Mouse (Mus musculus): ENCODE results near the gene Gmppb.
A peak's percentile ranks its signal among the peaks of the same experiment; 100 is the strongest.
"Not testable (repeated sequence)": the region's sequence is repeated elsewhere in the genome, so short reads cannot be mapped to it uniquely, and the experiment has no call there.

Gmppb gene

GRCm38 (mm10) chr9:108049016-108049455 lies at the start of gene Gmppb:
TSS of gene Gmppb (plus strand) at chr9:108049242.
- DNase-seq (ENCODE audit: low spot score), result peak; percentile 98

GRCm38 (mm10) chr9:108001922-108002770 lies 46.9 kb upstream of the Gmppb start, which contains the start of gene Ip6k1:
TSS of gene Ip6k1 (plus strand) at chr9:108002501.
- DNase-seq (ENCODE audit: low spot score), result peak; percentile 100

DNA sequence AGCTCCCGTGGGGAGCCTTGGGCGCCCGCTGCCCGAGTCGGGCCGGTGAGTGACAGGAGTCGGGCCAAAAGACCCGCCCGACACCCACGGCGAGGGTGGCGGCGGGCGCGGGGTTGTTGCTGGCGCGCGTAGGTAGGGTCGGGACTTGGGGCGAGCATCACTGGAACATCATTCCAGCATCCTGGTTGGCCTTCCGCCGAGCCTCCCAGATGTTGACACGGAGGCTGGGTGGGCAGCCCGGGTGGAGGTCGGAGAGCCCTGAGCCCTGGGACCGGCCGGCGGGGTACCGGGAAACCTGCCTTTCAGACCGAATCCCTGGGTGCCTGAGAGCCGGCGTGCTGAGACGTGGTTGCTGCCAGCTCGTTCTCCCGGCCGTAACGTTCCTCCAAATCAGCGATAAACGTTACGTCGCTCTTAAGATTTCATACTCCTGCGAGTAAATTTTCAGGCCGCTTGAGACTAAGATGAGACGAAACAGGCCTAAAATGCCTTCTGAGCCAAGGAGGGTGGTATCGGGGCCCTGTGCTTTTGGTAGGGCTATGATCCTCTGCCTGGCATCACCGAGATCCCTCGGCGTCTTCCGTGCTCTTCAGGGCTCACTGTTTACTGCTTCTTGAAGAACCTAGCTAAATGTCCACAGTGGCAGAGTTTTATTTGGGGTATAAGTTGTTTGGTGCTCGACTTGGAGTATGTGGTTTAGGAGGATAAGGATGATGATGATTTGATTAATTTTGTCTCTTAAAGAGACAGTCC lies 46.1 kb upstream of the Gmppb start:
- peak; percentile 17 for DNase-seq (ENCODE audit: low spot score)

DNA sequence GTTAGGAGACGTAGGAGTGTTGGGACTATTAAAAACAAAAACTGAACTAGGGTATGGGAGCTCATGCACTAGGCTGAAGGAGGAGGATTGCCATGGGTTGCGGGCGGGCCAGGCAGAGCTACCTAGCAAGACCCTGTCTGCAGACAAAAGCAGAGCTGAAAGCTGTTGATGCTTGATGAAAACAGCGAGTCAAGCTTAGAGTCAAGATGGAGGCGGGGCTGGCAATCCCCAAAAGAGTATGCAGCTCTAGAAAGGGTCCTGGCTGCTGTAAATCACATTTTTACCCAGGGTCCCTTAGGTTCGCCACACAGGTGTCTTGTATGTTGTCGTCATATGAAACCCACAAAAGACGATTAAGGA lies 45.5 kb upstream of the Gmppb start:
- peak; percentile 45 for DNase-seq (ENCODE audit: low spot score)

- no peak for DNase-seq (ENCODE audit: low spot score)
Observed at GRCm38 (mm10) chr9:108008041-108008440, 41.0 kb upstream of the Gmppb start.

DNA sequence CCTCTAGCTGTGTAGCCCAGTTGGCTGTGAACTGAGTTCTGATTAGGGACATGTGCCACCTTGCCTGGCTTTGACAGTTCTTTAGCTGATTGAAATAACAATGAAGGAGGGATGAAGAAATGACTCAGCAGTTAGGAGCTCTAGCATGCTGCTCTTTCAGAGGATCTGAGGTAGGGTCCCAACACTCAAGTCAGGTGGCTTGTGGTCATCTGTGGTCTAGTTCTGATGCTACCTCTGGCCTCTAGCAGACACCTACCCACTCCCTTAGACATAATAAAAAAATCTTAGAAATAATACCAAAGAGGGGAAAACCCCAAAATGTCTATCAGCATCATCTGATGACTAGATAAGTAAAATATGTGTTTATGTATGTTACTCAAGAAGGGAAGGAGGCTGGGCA lies 38.7 kb upstream of the Gmppb start:
- DNase-seq (ENCODE audit: low spot score), result no peak

- DNase-seq (ENCODE audit: low spot score), result not testable (repeated sequence)
Observed at GRCm38 (mm10) chr9:108013577-108013976, 35.5 kb upstream of the Gmppb start.

DNA sequence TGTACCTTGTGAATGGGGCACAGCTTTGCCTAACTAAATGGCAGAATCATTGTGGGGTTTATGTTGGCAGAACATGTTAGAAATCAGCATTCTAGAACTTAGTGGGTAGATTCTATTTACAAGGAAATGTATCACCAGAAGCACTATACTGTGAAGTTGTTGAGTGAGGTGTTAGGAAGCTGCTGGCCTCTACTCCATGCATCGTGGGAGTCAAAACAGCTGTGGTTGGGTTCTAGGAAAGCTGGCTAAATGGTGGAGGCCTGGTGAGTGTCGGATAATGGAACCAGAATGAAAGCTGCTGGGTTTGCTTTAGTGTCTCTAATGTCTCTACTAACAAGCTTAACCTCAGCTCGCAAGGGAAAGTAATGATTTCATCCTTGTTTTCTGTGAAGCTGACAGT lies 31.9 kb upstream of the Gmppb start:
- DNase-seq (ENCODE audit: low spot score), result no peak

- DNase-seq (ENCODE audit: low spot score), result no peak
Observed at GRCm38 (mm10) chr9:108020741-108021140, 28.3 kb upstream of the Gmppb start.

DNA sequence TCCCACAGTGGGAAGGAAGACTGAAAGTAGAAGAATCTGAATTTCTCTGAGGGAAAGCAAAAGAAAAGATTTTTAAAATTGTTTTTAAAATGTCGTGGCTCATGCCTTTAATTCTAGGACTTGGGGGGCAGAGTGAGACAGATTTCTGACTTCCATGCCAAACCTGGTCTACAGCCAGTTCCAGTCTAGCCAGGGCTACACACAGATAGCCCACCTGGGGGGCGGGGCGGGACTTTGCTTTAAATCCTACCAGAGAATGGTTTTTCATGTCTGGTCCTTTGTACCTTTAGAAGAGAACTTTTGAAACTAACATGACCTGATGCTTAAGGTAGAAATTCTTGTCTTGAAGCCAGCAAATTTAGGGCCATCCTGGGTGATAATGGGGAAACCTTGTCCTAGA lies 25.8 kb upstream of the Gmppb start:
- DNase-seq (ENCODE audit: low spot score), result no peak

GRCm38 (mm10) chr9:108026584-108026983 lies 22.5 kb upstream of the Gmppb start:
- DNase-seq (ENCODE audit: low spot score), result no peak

DNA sequence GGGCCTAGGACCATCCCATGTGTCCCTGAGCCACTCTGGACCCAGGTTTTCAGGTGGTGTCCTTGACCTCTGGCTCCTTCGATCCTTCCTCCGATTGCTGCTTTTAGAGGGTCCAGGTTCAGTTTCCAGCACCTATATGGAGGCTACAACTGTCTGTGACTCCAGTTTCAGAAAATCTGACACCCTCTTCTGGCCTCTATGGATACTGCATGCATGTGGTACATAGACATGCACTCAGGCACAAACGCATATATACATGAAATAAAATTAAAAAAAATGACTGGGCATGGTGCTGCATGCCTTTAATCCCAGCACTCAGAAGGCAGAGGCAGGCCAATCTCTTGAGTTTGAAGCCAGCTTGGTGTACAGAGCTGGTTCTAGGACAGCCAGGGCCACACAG lies 21.2 kb upstream of the Gmppb start:
- DNase-seq (ENCODE audit: low spot score), result no peak

DNA sequence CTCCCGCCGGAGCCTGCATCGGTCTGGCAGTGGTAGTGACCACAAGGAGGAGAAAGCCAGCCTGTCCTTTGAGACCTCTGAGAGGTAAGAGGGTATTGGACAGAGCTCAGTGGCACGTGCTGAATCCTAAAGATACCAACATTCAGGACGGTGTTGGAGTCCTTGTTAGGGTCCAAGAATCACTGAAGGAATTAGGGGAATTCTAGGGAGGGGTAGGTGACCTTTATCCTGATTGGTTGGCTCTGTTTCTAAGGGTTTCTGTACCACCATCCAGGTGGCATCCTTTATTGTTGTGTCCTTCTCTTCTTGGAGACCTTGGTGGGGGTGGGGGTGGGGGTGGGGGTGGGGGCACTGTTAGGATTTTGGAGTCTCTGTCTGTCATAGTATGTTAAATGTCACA lies 16.9 kb upstream of the Gmppb start:
- DNase-seq (ENCODE audit: low spot score), result no peak

- no peak for DNase-seq (ENCODE audit: low spot score)
Observed at GRCm38 (mm10) chr9:108035331-108036156, 13.5 kb upstream of the Gmppb start.

- DNase-seq (ENCODE audit: low spot score), result no peak
Observed at GRCm38 (mm10) chr9:108044751-108045492, 4.1 kb upstream of the Gmppb start.

DNA sequence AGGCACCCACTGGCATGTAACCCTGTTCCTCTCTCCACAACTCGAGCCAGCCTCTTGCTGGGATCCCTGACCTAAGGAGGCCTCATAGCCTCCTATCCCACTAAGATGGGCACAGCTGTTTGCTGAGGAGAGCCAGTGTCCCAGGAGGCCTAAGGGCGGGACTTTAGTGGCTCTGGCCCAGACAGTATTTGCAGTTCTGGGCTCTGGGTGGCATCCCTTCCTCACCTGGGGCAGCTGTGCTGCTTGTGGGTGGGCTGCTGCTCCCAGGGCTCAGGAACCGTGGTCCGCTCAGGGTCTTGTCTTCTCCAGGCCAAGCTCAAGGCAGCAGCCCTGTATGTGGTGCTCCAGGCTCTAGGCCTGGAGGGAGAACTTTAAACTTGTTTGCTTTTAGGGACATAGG lies 2.5 kb upstream of the Gmppb start:
- DNase-seq (ENCODE audit: low spot score), result no peak

GRCm38 (mm10) chr9:108047601-108048565 lies 1.2 kb upstream of the Gmppb start:
- no peak for DNase-seq (ENCODE audit: low spot score)

DNA sequence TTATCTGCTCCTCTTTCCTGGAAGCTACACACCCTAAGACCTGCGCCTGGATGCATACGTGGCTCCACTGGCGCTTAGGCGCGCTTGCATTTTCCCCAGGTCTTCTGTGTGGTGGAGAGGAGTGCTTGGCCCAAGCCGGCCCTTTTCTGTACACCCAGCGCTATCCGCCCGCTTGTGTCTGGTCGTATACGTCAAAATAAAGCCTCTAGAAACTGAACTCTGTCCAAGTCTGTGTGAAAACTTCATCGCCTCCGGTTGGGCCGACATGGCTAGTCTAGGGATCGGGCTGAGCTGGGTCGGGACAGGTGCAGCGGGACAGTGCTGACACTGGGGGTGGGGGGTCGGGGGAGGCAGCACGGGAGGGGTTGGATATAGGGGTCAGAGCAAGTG lies 481 bp upstream of the Gmppb start:
- DNase-seq (ENCODE audit: low spot score), result no peak

GRCm38 (mm10) chr9:108049561-108050251 lies 664 bp downstream of the Gmppb start:
- DNase-seq (ENCODE audit: low spot score), result peak; percentile 23
